Mouse (Mus musculus): ENCODE measurements around the gene Csnk1g2.
A peak's percentile ranks its signal among the peaks of the same experiment; 100 is the strongest.

Gene Csnk1g2

GRCm38 (mm10) chr10:80682003-80682402 lies 59.4 kb downstream of the Csnk1g2 start:
- DNase-seq = no peak

- no peak for DNase-seq
Observed at GRCm38 (mm10) chr10:80683647-80684046, 61.0 kb downstream of the Csnk1g2 start.

GRCm38 (mm10) chr10:80684214-80684613 lies 61.6 kb downstream of the Csnk1g2 start:
- DNase-seq = peak; percentile 83

- DNase-seq = no peak
Observed at GRCm38 (mm10) chr10:80684984-80685383, 62.3 kb downstream of the Csnk1g2 start.

- no peak for DNase-seq
Observed at GRCm38 (mm10) chr10:80686617-80687016, 64.0 kb downstream of the Csnk1g2 start.

GRCm38 (mm10) chr10:80687850-80688249 lies 65.2 kb downstream of the Csnk1g2 start:
- DNase-seq = peak; percentile 84

All from kidney, adult 18-20 months (tissue).